Mouse (Mus musculus): ENCODE measurements around the gene Ndufv3. TPM values are rescaled to one million over a fixed set of nuclear protein-coding genes. Genes with fewer than 3 reads are reported as not detected.
A peak's percentile ranks its signal among the peaks of the same experiment; 100 is the strongest.

Gene Ndufv3
- polyA plus RNA-seq, 1 experiment: 29.2 TPM

- TF ChIP-seq TAL1 (IDR thresholded peaks at IDR 0.05; ENCODE audit: low read length) (no peak), GATA1 (IDR thresholded peaks at IDR 0.05; ENCODE audit: low read length) (no peak)
- Histone ChIP-seq H3K36me3 (ENCODE audit: control insufficient read depth) (peaks cover 26% of the 10 kb centered on the region), H3K4me3 (replicated peaks) (no peak overlapping the region), H3K27me3 (ENCODE audit: control insufficient read depth) (no peaks in the 10 kb centered on the region), H3K4me1 (ENCODE audit: control insufficient read depth) (no peaks in the 10 kb centered on the region; the same call in 1 of the 2 replicates), H3K9me3 (ENCODE audit: control insufficient read depth, low read length) (no peaks in the 10 kb centered on the region)
Measured at GRCm38 (mm10) chr17:31492416-31492815, 27.5 kb upstream of the Ndufv3 start.

- TF ChIP-seq TAL1 (IDR thresholded peaks at IDR 0.05; ENCODE audit: low read length) (no peak), GATA1 (IDR thresholded peaks at IDR 0.05; ENCODE audit: low read length) (no peak)
Measured at GRCm38 (mm10) chr17:31494989-31495388, 24.9 kb upstream of the Ndufv3 start.

GRCm38 (mm10) chr17:31497726-31498125 lies 22.2 kb upstream of the Ndufv3 start:
- no peaks in the 10 kb centered on the region for H3K27me3 ChIP-seq (ENCODE audit: control insufficient read depth)
- H3K36me3 ChIP-seq (ENCODE audit: control insufficient read depth): peaks cover 79% of the 10 kb centered on the region
- H3K9me3 ChIP-seq (ENCODE audit: control insufficient read depth, low read length): no peaks in the 10 kb centered on the region
- no peak overlapping the region for H3K4me3 ChIP-seq (replicated peaks)
- TF ChIP-seq TAL1 (IDR thresholded peaks at IDR 0.05; ENCODE audit: low read length) (no peak), GATA1 (IDR thresholded peaks at IDR 0.05; ENCODE audit: low read length) (no peak)
- H3K4me1 ChIP-seq (ENCODE audit: control insufficient read depth): peaks cover 14% of the 10 kb centered on the region

More at GRCm38 (mm10) chr17:31494989-31495388, 24.9 kb upstream of the Ndufv3 start:
- Histone ChIP-seq H3K27me3 (ENCODE audit: control insufficient read depth) (no peaks in the 10 kb centered on the region), H3K36me3 (ENCODE audit: control insufficient read depth) (peaks cover 52% of the 10 kb centered on the region), H3K4me1 (ENCODE audit: control insufficient read depth) (no peaks in the 10 kb centered on the region; the same call in 1 of the 2 replicates), H3K4me3 (replicated peaks) (no peak overlapping the region), H3K9me3 (ENCODE audit: control insufficient read depth, low read length) (no peaks in the 10 kb centered on the region)

- TF ChIP-seq TAL1 (IDR thresholded peaks at IDR 0.05; ENCODE audit: low read length): no peak
- TF ChIP-seq GATA1 (IDR thresholded peaks at IDR 0.05; ENCODE audit: low read length): no peak
- H3K36me3 ChIP-seq (ENCODE audit: control insufficient read depth): peaks cover 99% of the 10 kb centered on the region
- H3K4me3 ChIP-seq (replicated peaks): no peak overlapping the region
- peaks cover 31% of the 10 kb centered on the region for H3K4me1 ChIP-seq (ENCODE audit: control insufficient read depth)
- H3K27me3 ChIP-seq (ENCODE audit: control insufficient read depth): no peaks in the 10 kb centered on the region
- no peaks in the 10 kb centered on the region for H3K9me3 ChIP-seq (ENCODE audit: control insufficient read depth, low read length)
Measured at GRCm38 (mm10) chr17:31499725-31500124, 20.2 kb upstream of the Ndufv3 start.

DNA sequence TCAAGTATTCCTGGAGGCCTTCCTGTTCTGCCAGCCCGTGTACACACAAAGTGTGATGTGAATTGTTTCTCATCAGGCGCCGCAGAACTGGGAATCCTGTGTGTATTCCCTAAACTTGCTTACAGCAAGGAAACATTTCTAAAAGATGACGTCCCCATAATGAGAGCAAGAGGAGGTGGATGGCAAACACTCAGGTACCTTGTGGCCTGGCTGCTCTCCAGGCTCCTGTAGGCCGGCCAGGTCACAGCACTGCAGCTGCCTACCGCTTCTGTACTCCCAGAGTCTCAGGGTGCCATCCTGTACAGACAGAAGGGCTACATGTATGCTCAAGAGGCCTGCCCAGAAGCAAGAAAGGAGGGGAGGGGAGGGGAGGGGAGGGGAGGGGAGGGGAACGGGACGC lies 19.5 kb upstream of the Ndufv3 start:
- no peak overlapping the region for H3K4me3 ChIP-seq (replicated peaks)
- peaks cover 99% of the 10 kb centered on the region for H3K36me3 ChIP-seq (ENCODE audit: control insufficient read depth)
- TF ChIP-seq TAL1 (IDR thresholded peaks at IDR 0.05; ENCODE audit: low read length): no peak
- TF ChIP-seq GATA1 (IDR thresholded peaks at IDR 0.05; ENCODE audit: low read length): no peak
- no peaks in the 10 kb centered on the region for H3K27me3 ChIP-seq (ENCODE audit: control insufficient read depth)
- H3K4me1 ChIP-seq (ENCODE audit: control insufficient read depth): peaks cover 32% of the 10 kb centered on the region
- no peaks in the 10 kb centered on the region for H3K9me3 ChIP-seq (ENCODE audit: control insufficient read depth, low read length)

DNA sequence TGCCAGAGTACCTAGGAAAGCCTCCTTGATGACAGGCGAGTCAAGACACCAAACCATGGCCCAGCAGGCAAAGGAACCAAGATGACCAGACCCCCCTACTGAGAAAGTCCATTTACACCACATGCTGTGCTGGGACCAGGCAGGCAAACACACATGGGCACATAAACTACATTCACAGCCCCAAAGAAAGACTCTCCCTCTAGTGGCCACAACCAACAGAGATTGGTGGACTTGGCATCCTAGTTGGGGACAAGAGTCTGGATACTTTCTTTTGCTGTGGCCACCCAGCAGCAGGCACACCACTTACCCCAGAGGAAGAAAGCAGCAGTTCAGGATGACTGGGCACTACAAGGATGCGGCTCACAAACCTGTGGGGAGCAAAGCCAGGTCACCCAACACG lies 19.0 kb upstream of the Ndufv3 start:
- Histone ChIP-seq H3K4me3 (replicated peaks) (no peak overlapping the region), H3K4me1 (ENCODE audit: control insufficient read depth) (peaks cover 34% of the 10 kb centered on the region), H3K9me3 (ENCODE audit: control insufficient read depth, low read length) (no peaks in the 10 kb centered on the region), H3K36me3 (ENCODE audit: control insufficient read depth) (peaks cover 99% of the 10 kb centered on the region), H3K27me3 (ENCODE audit: control insufficient read depth) (no peaks in the 10 kb centered on the region)
- no peak for TF ChIP-seq GATA1 (IDR thresholded peaks at IDR 0.05; ENCODE audit: low read length)
- 0 out of 3 replicates have a peak, but pooled peaks have one; percentile 3 for TF ChIP-seq TAL1 (IDR thresholded peaks at IDR 0.05; ENCODE audit: low read length)

GRCm38 (mm10) chr17:31502261-31502927 lies 17.5 kb upstream of the Ndufv3 start:
- Histone ChIP-seq H3K4me1 (ENCODE audit: control insufficient read depth) (peaks cover 39% of the 10 kb centered on the region), H3K27me3 (ENCODE audit: control insufficient read depth) (no peaks in the 10 kb centered on the region), H3K9me3 (ENCODE audit: control insufficient read depth, low read length) (no peaks in the 10 kb centered on the region), H3K36me3 (ENCODE audit: control insufficient read depth) (peaks cover 99% of the 10 kb centered on the region), H3K4me3 (replicated peaks) (no peak overlapping the region)
- TF ChIP-seq GATA1 (IDR thresholded peaks at IDR 0.05; ENCODE audit: low read length) (0 out of 2 replicates have a peak, but pooled peaks have one; percentile 7), TAL1 (IDR thresholded peaks at IDR 0.05; ENCODE audit: low read length) (peak; percentile 57; the same call in 2 of the 3 replicates)

- H3K36me3 ChIP-seq (ENCODE audit: control insufficient read depth): peaks cover 99% of the 10 kb centered on the region
- TF ChIP-seq TAL1 (IDR thresholded peaks at IDR 0.05; ENCODE audit: low read length): no peak
- TF ChIP-seq GATA1 (IDR thresholded peaks at IDR 0.05; ENCODE audit: low read length): no peak
- no peaks in the 10 kb centered on the region for H3K9me3 ChIP-seq (ENCODE audit: control insufficient read depth, low read length)
- no peak overlapping the region for H3K4me3 ChIP-seq (replicated peaks)
- no peaks in the 10 kb centered on the region for H3K27me3 ChIP-seq (ENCODE audit: control insufficient read depth)
- peaks cover 39% of the 10 kb centered on the region for H3K4me1 ChIP-seq (ENCODE audit: control insufficient read depth)
Measured at GRCm38 (mm10) chr17:31503337-31503736, 16.6 kb upstream of the Ndufv3 start.

GRCm38 (mm10) chr17:31503936-31504335 lies 16.0 kb upstream of the Ndufv3 start:
- no peak for TF ChIP-seq GATA1 (IDR thresholded peaks at IDR 0.05; ENCODE audit: low read length)
- no peak for TF ChIP-seq TAL1 (IDR thresholded peaks at IDR 0.05; ENCODE audit: low read length)
- H3K4me1 ChIP-seq (ENCODE audit: control insufficient read depth): peaks cover 40% of the 10 kb centered on the region
- H3K36me3 ChIP-seq (ENCODE audit: control insufficient read depth): peaks cover 97% of the 10 kb centered on the region
- H3K9me3 ChIP-seq (ENCODE audit: control insufficient read depth, low read length): no peaks in the 10 kb centered on the region
- H3K27me3 ChIP-seq (ENCODE audit: control insufficient read depth): no peaks in the 10 kb centered on the region
- H3K4me3 ChIP-seq (replicated peaks): no peak overlapping the region
